Mouse (Mus musculus): ENCODE measurements at regions not wholly inside any gene's neighbourhood (a gene's known extent, or its start where the extent isn't known, plus 50 kb on each side); places are given as distances from the start of the nearest gene placed in this dataset.

DNA sequence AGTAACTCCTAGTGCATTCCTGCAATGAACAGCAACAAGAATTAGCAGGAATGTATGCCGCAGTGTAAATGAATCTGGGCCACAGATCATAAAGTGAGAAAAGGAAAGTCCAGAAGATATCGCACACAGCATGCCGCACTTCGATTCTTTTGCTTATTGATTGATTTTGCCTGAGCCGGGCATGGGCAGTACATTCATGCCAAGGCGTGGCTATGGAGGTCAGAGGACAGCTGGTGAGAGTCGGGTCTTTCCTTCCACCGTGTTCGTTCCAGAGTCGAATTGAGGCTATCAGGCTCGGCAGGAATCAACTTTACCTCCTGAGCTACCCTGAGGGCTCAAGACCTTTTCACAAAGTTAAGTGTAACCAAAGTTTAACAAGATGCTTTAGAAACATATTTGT, 372.3 kb upstream of the Jarid2 start:
- H3K4me3 ChIP-seq (ENCODE audit: low read depth, low read length) = no peak overlapping the region
- 70% methylated on average over 11 of the region's 11 CpGs for WGBS
- peaks cover 11% of the 10 kb centered on the region; the same call in 1 of the 2 replicates for H3K4me1 ChIP-seq (ENCODE audit: control insufficient read depth, insufficient read depth, low read length)
- H3K4me2 ChIP-seq (replicated peaks; ENCODE audit: low read depth, low read length) = no peak overlapping the region
- no peak overlapping the region for H3K27ac ChIP-seq (ENCODE audit: low read length)
- no peak for ATAC-seq (ENCODE audit: insufficient number of reproducible peaks, insufficient read depth, low FRiP score, low read depth)
- no peak overlapping the region for H3K9ac ChIP-seq (replicated peaks; ENCODE audit: low read depth, low read length)
- no peaks in the 10 kb centered on the region for H3K36me3 ChIP-seq (ENCODE audit: control insufficient read depth, insufficient read depth, low read length)
- H3K27me3 ChIP-seq (ENCODE audit: control insufficient read depth, insufficient read depth, low read length) = no peaks in the 10 kb centered on the region
- no peaks in the 10 kb centered on the region for H3K9me3 ChIP-seq (ENCODE audit: control insufficient read depth, low read depth, low read length)

DNA sequence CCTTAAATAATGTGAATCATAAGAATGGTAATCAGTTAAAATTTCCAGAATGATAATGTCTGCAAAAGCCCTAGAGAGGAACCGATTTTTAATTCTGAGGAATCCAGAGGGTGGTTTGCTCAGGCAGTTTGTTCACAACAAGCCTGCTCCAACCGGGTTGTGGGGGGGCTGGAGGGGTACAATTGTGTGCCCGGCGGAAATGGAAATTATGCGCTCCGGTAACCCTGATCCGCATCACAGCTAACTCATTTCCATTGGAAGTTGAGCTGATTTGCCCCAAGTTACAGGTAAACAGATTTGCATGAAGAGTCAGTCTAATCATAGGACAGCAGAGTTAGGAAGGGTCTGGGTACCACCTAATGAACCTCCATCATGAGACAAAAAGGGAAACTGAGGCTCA, 369.9 kb upstream of the Jarid2 start:
- Histone ChIP-seq H3K27me3 (ENCODE audit: control insufficient read depth, insufficient read depth, low read length) (no peaks in the 10 kb centered on the region), H3K4me2 (replicated peaks; ENCODE audit: low read depth, low read length) (no peak overlapping the region), H3K36me3 (ENCODE audit: control insufficient read depth, insufficient read depth, low read length) (no peaks in the 10 kb centered on the region), H3K4me3 (ENCODE audit: low read depth, low read length) (no peak overlapping the region), H3K27ac (ENCODE audit: low read length) (no peak overlapping the region), H3K4me1 (ENCODE audit: control insufficient read depth, insufficient read depth, low read length) (peaks cover 8% of the 10 kb centered on the region; the same call in 1 of the 2 replicates), H3K9me3 (ENCODE audit: control insufficient read depth, low read depth, low read length) (no peaks in the 10 kb centered on the region), H3K9ac (replicated peaks; ENCODE audit: low read depth, low read length) (no peak overlapping the region)
- ATAC-seq (ENCODE audit: insufficient number of reproducible peaks, insufficient read depth, low FRiP score, low read depth) = no peak
- WGBS = 84% methylated on average over 7 of the region's 7 CpGs

DNA sequence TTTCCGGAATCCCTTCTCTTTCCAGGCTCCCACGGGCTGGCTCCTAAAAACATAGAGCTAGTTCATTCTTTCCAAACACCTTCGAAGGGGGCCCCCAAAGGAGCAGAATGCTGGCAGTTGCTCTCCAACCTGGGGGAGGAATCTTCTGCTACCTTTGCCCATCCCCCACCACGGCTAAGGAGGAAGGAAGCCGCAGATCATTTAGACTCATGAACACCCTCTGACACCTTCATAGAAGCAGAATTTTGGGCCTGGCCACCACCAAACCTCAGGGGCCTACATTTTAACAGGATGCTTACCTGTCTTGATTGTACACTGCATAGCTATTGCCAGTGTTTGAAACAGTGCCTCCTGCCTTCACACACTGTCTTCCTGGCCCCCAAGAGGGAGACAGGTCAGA, 369.3 kb upstream of the Jarid2 start:
- Histone ChIP-seq H3K4me3 (ENCODE audit: low read depth, low read length) (no peak overlapping the region), H3K27ac (ENCODE audit: low read length) (no peak overlapping the region), H3K4me1 (ENCODE audit: control insufficient read depth, insufficient read depth, low read length) (0 out of 2 replicates have a peak, but pooled peaks cover 4% of the 10 kb centered on the region), H3K9me3 (ENCODE audit: control insufficient read depth, low read depth, low read length) (no peaks in the 10 kb centered on the region), H3K27me3 (ENCODE audit: control insufficient read depth, insufficient read depth, low read length) (no peaks in the 10 kb centered on the region), H3K9ac (replicated peaks; ENCODE audit: low read depth, low read length) (no peak overlapping the region), H3K36me3 (ENCODE audit: control insufficient read depth, insufficient read depth, low read length) (no peaks in the 10 kb centered on the region), H3K4me2 (replicated peaks; ENCODE audit: low read depth, low read length) (no peak overlapping the region)
- 57% methylated on average over 5 of the region's 5 CpGs for WGBS
- ATAC-seq (ENCODE audit: insufficient number of reproducible peaks, insufficient read depth, low FRiP score, low read depth) = no peak

GRCm38 (mm10) chr13:44360725-44361290, 368.5 kb upstream of the Jarid2 start:
- H3K27me3 ChIP-seq (ENCODE audit: control insufficient read depth, insufficient read depth, low read length) = no peaks in the 10 kb centered on the region
- H3K4me3 ChIP-seq (ENCODE audit: low read depth, low read length) = no peak overlapping the region
- 0 out of 2 replicates have a peak, but pooled peaks cover 1% of the 10 kb centered on the region for H3K4me1 ChIP-seq (ENCODE audit: control insufficient read depth, insufficient read depth, low read length)
- 67% methylated on average over 15 of the region's 15 CpGs for WGBS
- ATAC-seq (ENCODE audit: insufficient number of reproducible peaks, insufficient read depth, low FRiP score, low read depth) = no peak
- no peaks in the 10 kb centered on the region for H3K9me3 ChIP-seq (ENCODE audit: control insufficient read depth, low read depth, low read length)
- no peaks in the 10 kb centered on the region for H3K36me3 ChIP-seq (ENCODE audit: control insufficient read depth, insufficient read depth, low read length)
- H3K4me2 ChIP-seq (replicated peaks; ENCODE audit: low read depth, low read length) = no peak overlapping the region
- H3K27ac ChIP-seq (ENCODE audit: low read length) = no peak overlapping the region
- H3K9ac ChIP-seq (replicated peaks; ENCODE audit: low read depth, low read length) = no peak overlapping the region

DNA sequence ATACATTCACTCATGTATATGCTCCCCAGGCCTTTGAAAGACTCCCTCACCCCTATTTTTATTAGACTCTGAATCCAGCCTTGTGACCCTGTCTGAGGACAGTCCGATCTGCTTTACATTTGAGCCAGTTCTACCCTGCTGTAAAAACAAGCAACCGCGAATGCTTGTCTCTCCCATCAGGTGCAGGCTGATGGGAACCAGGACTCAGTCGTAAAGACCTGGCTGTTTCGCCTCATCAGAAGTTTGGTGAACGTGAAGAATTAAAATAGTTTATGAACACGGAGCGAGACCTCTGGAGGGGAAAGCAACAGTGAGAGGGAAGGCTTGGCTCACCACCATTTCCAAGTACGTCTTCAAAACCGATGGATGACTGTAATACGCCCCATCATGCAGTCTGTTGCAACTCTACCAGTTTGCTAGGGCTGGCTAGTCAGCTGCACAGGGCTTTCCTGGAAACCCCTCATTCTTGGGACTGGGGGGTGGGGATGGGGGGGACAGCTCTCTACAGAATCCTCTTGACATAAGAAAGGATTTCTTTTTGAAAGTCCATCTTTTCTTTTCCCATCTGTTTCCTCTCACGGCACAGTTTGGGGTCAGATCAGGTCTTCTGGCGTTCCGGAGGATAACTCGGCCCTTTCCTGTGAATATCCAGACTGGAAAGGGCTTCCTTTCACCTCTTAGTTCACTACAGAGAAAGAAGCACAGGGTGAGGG, 366.8 kb upstream of the Jarid2 start:
- H3K9ac ChIP-seq (replicated peaks; ENCODE audit: low read depth, low read length) = no peak overlapping the region
- no peaks in the 10 kb centered on the region for H3K36me3 ChIP-seq (ENCODE audit: control insufficient read depth, insufficient read depth, low read length)
- H3K4me1 ChIP-seq (ENCODE audit: control insufficient read depth, insufficient read depth, low read length) = no peaks in the 10 kb centered on the region
- H3K9me3 ChIP-seq (ENCODE audit: control insufficient read depth, low read depth, low read length) = no peaks in the 10 kb centered on the region
- H3K4me2 ChIP-seq (replicated peaks; ENCODE audit: low read depth, low read length) = no peak overlapping the region
- 39% methylated on average over 15 of the region's 15 CpGs for WGBS
- H3K27ac ChIP-seq (ENCODE audit: low read length) = no peak overlapping the region
- H3K4me3 ChIP-seq (ENCODE audit: low read depth, low read length) = no peak overlapping the region
- no peaks in the 10 kb centered on the region for H3K27me3 ChIP-seq (ENCODE audit: control insufficient read depth, insufficient read depth, low read length)
- ATAC-seq (ENCODE audit: insufficient number of reproducible peaks, insufficient read depth, low FRiP score, low read depth) = no peak

GRCm38 (mm10) chr13:44363016-44363415, 366.3 kb upstream of the Jarid2 start:
- no peaks in the 10 kb centered on the region for H3K27me3 ChIP-seq (ENCODE audit: control insufficient read depth, insufficient read depth, low read length)
- H3K9ac ChIP-seq (replicated peaks; ENCODE audit: low read depth, low read length) = no peak overlapping the region
- ATAC-seq (ENCODE audit: insufficient number of reproducible peaks, insufficient read depth, low FRiP score, low read depth) = no peak
- no peaks in the 10 kb centered on the region for H3K9me3 ChIP-seq (ENCODE audit: control insufficient read depth, low read depth, low read length)
- no peak overlapping the region for H3K27ac ChIP-seq (ENCODE audit: low read length)
- H3K36me3 ChIP-seq (ENCODE audit: control insufficient read depth, insufficient read depth, low read length) = no peaks in the 10 kb centered on the region
- 20% methylated on average over 2 of the region's 2 CpGs for WGBS
- H3K4me2 ChIP-seq (replicated peaks; ENCODE audit: low read depth, low read length) = no peak overlapping the region
- H3K4me3 ChIP-seq (ENCODE audit: low read depth, low read length) = no peak overlapping the region
- H3K4me1 ChIP-seq (ENCODE audit: control insufficient read depth, insufficient read depth, low read length) = no peaks in the 10 kb centered on the region

DNA sequence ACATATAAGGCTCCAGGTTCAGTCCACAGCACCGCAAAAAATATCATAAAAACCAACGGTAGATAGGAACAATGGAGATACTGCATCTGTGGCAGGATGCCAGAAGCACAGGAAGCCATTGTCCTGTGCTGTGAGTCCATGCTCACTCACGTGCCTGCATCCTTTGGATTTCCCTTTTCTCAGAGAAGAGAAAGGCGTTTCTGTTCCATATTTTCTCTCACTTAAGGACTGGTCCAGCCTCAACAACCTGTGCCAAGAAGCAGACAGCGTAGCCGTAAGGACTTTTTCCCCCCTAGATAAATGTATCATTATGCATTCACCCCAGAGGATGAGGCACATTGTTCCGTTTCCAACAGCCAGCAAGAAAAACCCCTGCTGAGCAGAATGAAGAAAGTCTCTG, 360.0 kb upstream of the Jarid2 start:
- Histone ChIP-seq H3K27ac (ENCODE audit: low read length) (no peak overlapping the region), H3K4me2 (replicated peaks; ENCODE audit: low read depth, low read length) (no peak overlapping the region), H3K27me3 (ENCODE audit: control insufficient read depth, insufficient read depth, low read length) (no peaks in the 10 kb centered on the region), H3K9ac (replicated peaks; ENCODE audit: low read depth, low read length) (no peak overlapping the region), H3K4me3 (ENCODE audit: low read depth, low read length) (no peak overlapping the region), H3K36me3 (ENCODE audit: control insufficient read depth, insufficient read depth, low read length) (no peaks in the 10 kb centered on the region), H3K4me1 (ENCODE audit: control insufficient read depth, insufficient read depth, low read length) (no peaks in the 10 kb centered on the region), H3K9me3 (ENCODE audit: control insufficient read depth, low read depth, low read length) (no peaks in the 10 kb centered on the region)
- 77% methylated on average over 7 of the region's 7 CpGs for WGBS
- no peak for ATAC-seq (ENCODE audit: insufficient number of reproducible peaks, insufficient read depth, low FRiP score, low read depth)

DNA sequence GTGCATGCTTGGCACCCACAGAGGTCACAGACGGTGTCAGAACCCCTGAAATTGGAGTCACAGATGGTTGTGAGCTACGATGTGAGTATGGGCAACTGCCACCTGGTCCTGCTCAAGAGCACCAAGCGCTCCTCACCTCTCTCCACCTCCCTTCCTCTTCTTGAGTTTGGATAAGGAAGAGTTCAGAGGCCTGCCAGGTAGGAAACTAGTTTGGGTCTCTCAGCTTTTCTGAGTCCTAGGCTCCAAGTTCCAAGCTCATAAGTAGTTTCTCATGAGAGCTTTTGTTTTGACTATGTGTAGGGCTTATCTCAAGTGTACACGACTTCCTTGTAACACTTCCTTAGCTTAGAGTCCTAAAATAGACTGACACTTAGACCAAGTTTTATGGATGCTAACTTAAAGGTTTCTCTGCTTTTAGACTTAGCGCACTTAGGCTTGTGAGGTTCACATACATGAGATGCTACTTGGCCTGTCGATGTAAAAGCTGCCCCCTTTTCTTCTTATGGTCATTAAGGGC, 356.9 kb upstream of the Jarid2 start:
- Histone ChIP-seq H3K9me3 (ENCODE audit: control insufficient read depth, low read depth, low read length) (no peaks in the 10 kb centered on the region), H3K27me3 (ENCODE audit: control insufficient read depth, insufficient read depth, low read length) (no peaks in the 10 kb centered on the region), H3K4me2 (replicated peaks; ENCODE audit: low read depth, low read length) (no peak overlapping the region), H3K9ac (replicated peaks; ENCODE audit: low read depth, low read length) (no peak overlapping the region), H3K27ac (ENCODE audit: low read length) (no peak overlapping the region), H3K36me3 (ENCODE audit: control insufficient read depth, insufficient read depth, low read length) (no peaks in the 10 kb centered on the region), H3K4me3 (ENCODE audit: low read depth, low read length) (no peak overlapping the region), H3K4me1 (ENCODE audit: control insufficient read depth, insufficient read depth, low read length) (no peaks in the 10 kb centered on the region)
- WGBS = 70% methylated on average over 6 of the region's 6 CpGs
- ATAC-seq (ENCODE audit: insufficient number of reproducible peaks, insufficient read depth, low FRiP score, low read depth) = no peak

Data from stomach, embryonic 14.5 days (tissue).